Mouse (Mus musculus) lung, adult 18-20 months (tissue): ENCODE results near the gene Hoxa4.

Experiments
- DNase-seq, 2 experiments: peaks; one replicate each; pipeline ENCODE4 v3.0.0; 2022; ENCODE audit warnings: mixed read lengths in 2 of 2

The Hoxa4 gene

GRCm38 (mm10) chr6:52190906-52191810 lies at the start of gene Hoxa4:
Gene Hoxa4, minus strand, starts transcription at chr6:52191753.
- peak in 1 of 2 experiments; percentile 11 for DNase-seq

- DNase-seq, result no peak
These were observed 49.6 kb upstream of the Hoxa4 start for GRCm38 (mm10) chr6:52241001-52241621.

- peak; percentile 71 to 72 for DNase-seq
These were observed 48.9 kb upstream of the Hoxa4 start, which contains the start of gene Hoxa10 for GRCm38 (mm10) chr6:52240389-52241000. Gene Hoxa10, minus strand, starts transcription at chr6:52240854.

GRCm38 (mm10) chr6:52239625-52240388 lies 48.3 kb upstream of the Hoxa4 start:
- DNase-seq, result no peak

- no peak for DNase-seq
These were observed 47.4 kb upstream of the Hoxa4 start for GRCm38 (mm10) chr6:52238976-52239375.

- no peak for DNase-seq
These were observed 46.6 kb upstream of the Hoxa4 start for GRCm38 (mm10) chr6:52238155-52238545.

- DNase-seq, result no peak
These were observed 46.0 kb upstream of the Hoxa4 start for GRCm38 (mm10) chr6:52237346-52238154.

GRCm38 (mm10) chr6:52236806-52237205 lies 45.3 kb upstream of the Hoxa4 start:
- no peak for DNase-seq

GRCm38 (mm10) chr6:52235866-52236265 lies 44.3 kb upstream of the Hoxa4 start:
- DNase-seq, result no peak

GRCm38 (mm10) chr6:52235267-52235666 lies 43.7 kb upstream of the Hoxa4 start:
- DNase-seq, result no peak

GRCm38 (mm10) chr6:52234428-52235140 lies 43.0 kb upstream of the Hoxa4 start:
- no peak for DNase-seq

GRCm38 (mm10) chr6:52233546-52234427 lies 42.2 kb upstream of the Hoxa4 start:
- DNase-seq, result no peak

- no peak for DNase-seq
These were observed 41.5 kb upstream of the Hoxa4 start for GRCm38 (mm10) chr6:52232984-52233545.

- DNase-seq, result no peak
These were observed 41.0 kb upstream of the Hoxa4 start for GRCm38 (mm10) chr6:52232568-52232965.

- DNase-seq, result no peak
These were observed 40.5 kb upstream of the Hoxa4 start for GRCm38 (mm10) chr6:52231885-52232567.

GRCm38 (mm10) chr6:52230516-52231165 lies 39.1 kb upstream of the Hoxa4 start, which contains the start of gene Hoxa9:
Gene Hoxa9, minus strand, starts transcription at chr6:52231089.
- no peak for DNase-seq

- no peak for DNase-seq
These were observed 38.2 kb upstream of the Hoxa4 start for GRCm38 (mm10) chr6:52229558-52230416.
